Mouse (Mus musculus) megakaryocyte, embryonic 14.5 days (primary cell): ENCODE measurements around the gene Gramd1b.

ENCODE experiments used
- FLI1 ChIP-seq: IDR thresholded peaks from 2 replicates; pipeline ENCODE4 v1.6.1; 2012; ENCODE audit warnings: low read length, inconsistent platforms, mixed read lengths
- GATA1 ChIP-seq: IDR thresholded peaks from 3 replicates; pipeline ENCODE4 v1.6.1; 2012; ENCODE audit warnings: mixed read lengths, low read length, inconsistent platforms, borderline replicate concordance

- no peak for TF ChIP-seq GATA1
- no peak for TF ChIP-seq FLI1
These were observed 120.3 kb downstream of the Gramd1b start for GRCm38 (mm10) chr9:40410895-40411294.
